Mouse (Mus musculus) gastrocnemius, postnatal 14 days (tissue): ENCODE measurements around the gene Xrn1. TPM values are rescaled to one million over a fixed set of nuclear protein-coding genes. Genes with fewer than 3 reads are reported as not detected.

Experiments used
- total RNA-seq, 2 experiments: library from RNA; stranded (reverse); gene quantifications; 2 replicates each; pipeline ENCODE4 v1.2.3; 2021

The Xrn1 gene
- total RNA-seq, 2 experiments from 2014 or later, result 10.3 to 11.0 TPM

Other genes with a start within 250 kb of the Xrn1 start
- 1 to 10 TPM; 1.2 to 1.3 TPM for gene Trpc1, start 204.4 kb upstream of the Xrn1 start, total RNA-seq
- under 1 TPM; 0.13 to 0.33 TPM for gene Pls1, start 109.4 kb upstream of the Xrn1 start, total RNA-seq
- 1 to 10 TPM; 4.4 to 4.6 TPM for gene Atr, start 97.2 kb upstream of the Xrn1 start, total RNA-seq
- 1 to 10 TPM; 2.7 to 3.3 TPM for gene Gk5, start 164.6 kb downstream of the Xrn1 start, total RNA-seq
- gene Tfdp2, start 241.5 kb downstream of the Xrn1 start, total RNA-seq, result 10 to 100 TPM; 32.6 to 46.7 TPM